Mouse (Mus musculus) retina, adult 2 months (tissue): Measurements from ENCODE around the gene Cacna1a.

Experiments used
- DNase-seq: peaks from one replicate; pipeline ENCODE4 v3.0.0-alpha.2; 2012; ENCODE audit warnings: low read depth, low spot score

Cacna1a gene

GRCm38 (mm10) chr8:84533341-84533740 is 145.1 kb downstream of the Cacna1a start:
- DNase-seq = no peak

GRCm38 (mm10) chr8:84536917-84537316 is 148.7 kb downstream of the Cacna1a start:
- no peak for DNase-seq

- no peak for DNase-seq
These were observed 151.1 kb downstream of the Cacna1a start for GRCm38 (mm10) chr8:84539376-84539775.

GRCm38 (mm10) chr8:84542481-84542880 is 154.2 kb downstream of the Cacna1a start:
- no peak for DNase-seq

- DNase-seq = no peak
These were observed 157.3 kb downstream of the Cacna1a start for GRCm38 (mm10) chr8:84545522-84545921.

- DNase-seq = no peak
These were observed 164.2 kb downstream of the Cacna1a start for GRCm38 (mm10) chr8:84552457-84552856.

GRCm38 (mm10) chr8:84553106-84553505 is 164.9 kb downstream of the Cacna1a start:
- no peak for DNase-seq

- no peak for DNase-seq
These were observed 165.4 kb downstream of the Cacna1a start for GRCm38 (mm10) chr8:84553617-84554016.

GRCm38 (mm10) chr8:84554301-84555027 is 166.2 kb downstream of the Cacna1a start:
- no peak for DNase-seq

- no peak for DNase-seq
These were observed 167.0 kb downstream of the Cacna1a start for GRCm38 (mm10) chr8:84555269-84555668.

- DNase-seq = no peak
These were observed 169.7 kb downstream of the Cacna1a start for GRCm38 (mm10) chr8:84557936-84558335.

GRCm38 (mm10) chr8:84559121-84559604 is 170.9 kb downstream of the Cacna1a start:
- no peak for DNase-seq

- no peak for DNase-seq
These were observed 173.5 kb downstream of the Cacna1a start for GRCm38 (mm10) chr8:84561698-84562097.

GRCm38 (mm10) chr8:84564042-84564441 is 175.8 kb downstream of the Cacna1a start:
- no peak for DNase-seq

GRCm38 (mm10) chr8:84565577-84566360 is 177.5 kb downstream of the Cacna1a start:
- DNase-seq = no peak

GRCm38 (mm10) chr8:84566816-84567413 is 178.7 kb downstream of the Cacna1a start:
- no peak for DNase-seq

- DNase-seq = no peak
These were observed 179.3 kb downstream of the Cacna1a start for GRCm38 (mm10) chr8:84567541-84567940.

GRCm38 (mm10) chr8:84568737-84569136 is 180.5 kb downstream of the Cacna1a start:
- DNase-seq = no peak

- no peak for DNase-seq
These were observed 181.9 kb downstream of the Cacna1a start for GRCm38 (mm10) chr8:84569921-84570673.

- DNase-seq = no peak
These were observed 189.2 kb downstream of the Cacna1a start for GRCm38 (mm10) chr8:84577432-84577831.

- no peak for DNase-seq
These were observed 191.4 kb downstream of the Cacna1a start for GRCm38 (mm10) chr8:84579595-84579994.

GRCm38 (mm10) chr8:84585311-84585710 is 197.1 kb downstream of the Cacna1a start:
- no peak for DNase-seq
